Mouse (Mus musculus): ENCODE measurements at regions not wholly inside any gene's neighbourhood (a gene's known extent, or its start where the extent isn't known, plus 50 kb on each side); places are given as distances from the start of the nearest gene placed in this dataset.

DNA sequence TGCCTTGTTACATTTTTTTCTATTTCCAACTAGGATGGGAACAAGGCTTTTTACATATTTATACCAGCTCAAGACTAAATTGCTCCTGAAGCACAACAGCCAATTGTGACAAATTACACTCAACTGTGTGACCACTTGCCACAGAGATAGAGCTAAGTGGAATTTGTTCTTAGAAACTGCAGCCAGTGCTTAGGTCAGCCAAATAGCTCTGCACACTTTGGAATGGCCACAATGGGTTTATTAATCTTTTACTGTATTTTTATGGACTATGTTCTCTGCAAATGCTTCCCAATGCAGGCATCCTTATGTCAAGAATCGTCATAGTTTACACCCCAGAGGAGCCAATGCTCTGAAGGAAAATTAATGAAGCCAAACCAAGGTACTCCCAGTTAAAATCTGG, 267.7 kb upstream of the Impg1 start:
- Histone ChIP-seq H3K9ac (ENCODE audit: low read depth, low read length, severe bottlenecking) (no peak overlapping the region), H3K9me3 (ENCODE audit: control insufficient read depth, low read length) (no peaks in the 10 kb centered on the region), H3K27ac (replicated peaks; ENCODE audit: low read depth, low read length) (no peak overlapping the region), H3K27me3 (ENCODE audit: control insufficient read depth, insufficient read depth, low read length) (no peaks in the 10 kb centered on the region), H3K4me2 (replicated peaks; ENCODE audit: low read depth, low read length, severe bottlenecking) (no peak overlapping the region), H3K36me3 (ENCODE audit: control insufficient read depth, insufficient read depth, low read length) (no peaks in the 10 kb centered on the region), H3K4me3 (replicated peaks; ENCODE audit: low read length) (no peak overlapping the region), H3K4me1 (ENCODE audit: control insufficient read depth, insufficient read depth, low read length) (no peaks in the 10 kb centered on the region)
- no peak for DNase-seq (ENCODE audit: low spot score)
- TF ChIP-seq POLR2A (IDR thresholded peaks at IDR 0.05; ENCODE audit: borderline replicate concordance, extremely low read depth, insufficient read depth, insufficient read length) = no peak
- WGBS = 61% methylated on average over 1 of the region's 1 CpGs
- ATAC-seq (ENCODE audit: low FRiP score, low read depth) = no peak

DNA sequence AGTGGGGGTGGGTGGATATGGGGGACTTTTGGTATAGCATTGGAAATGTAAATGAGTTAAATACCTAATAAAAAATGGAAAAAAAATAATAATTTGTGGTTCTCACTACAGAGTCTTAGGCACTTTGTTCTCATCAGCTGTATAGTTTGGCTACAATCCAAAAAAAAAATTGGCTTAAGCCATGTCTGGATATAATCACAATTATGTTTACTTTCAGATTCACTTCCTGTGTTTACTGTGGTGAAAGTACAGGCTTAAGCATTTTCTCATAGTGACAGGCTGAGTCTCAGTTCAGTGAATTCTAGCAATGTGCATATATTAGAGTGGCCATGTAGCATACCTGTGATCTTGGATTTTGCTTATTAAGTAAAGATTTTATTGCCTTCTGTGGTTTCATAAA, 258.4 kb upstream of the Impg1 start:
- no peak overlapping the region for H3K4me2 ChIP-seq (replicated peaks; ENCODE audit: low read depth, low read length, severe bottlenecking)
- no peaks in the 10 kb centered on the region for H3K9me3 ChIP-seq (ENCODE audit: control insufficient read depth, low read length)
- ATAC-seq (ENCODE audit: low FRiP score, low read depth) (no peak), DNase-seq (ENCODE audit: low spot score) (no peak)
- H3K9ac ChIP-seq (ENCODE audit: low read depth, low read length, severe bottlenecking) = no peak overlapping the region
- no peaks in the 10 kb centered on the region for H3K4me1 ChIP-seq (ENCODE audit: control insufficient read depth, insufficient read depth, low read length)
- no peak overlapping the region for H3K27ac ChIP-seq (replicated peaks; ENCODE audit: low read depth, low read length)
- no peaks in the 10 kb centered on the region for H3K36me3 ChIP-seq (ENCODE audit: control insufficient read depth, insufficient read depth, low read length)
- H3K4me3 ChIP-seq (replicated peaks; ENCODE audit: low read length) = no peak overlapping the region
- no peak for TF ChIP-seq POLR2A (IDR thresholded peaks at IDR 0.05; ENCODE audit: borderline replicate concordance, extremely low read depth, insufficient read depth, insufficient read length)
- no peaks in the 10 kb centered on the region for H3K27me3 ChIP-seq (ENCODE audit: control insufficient read depth, insufficient read depth, low read length)

DNA sequence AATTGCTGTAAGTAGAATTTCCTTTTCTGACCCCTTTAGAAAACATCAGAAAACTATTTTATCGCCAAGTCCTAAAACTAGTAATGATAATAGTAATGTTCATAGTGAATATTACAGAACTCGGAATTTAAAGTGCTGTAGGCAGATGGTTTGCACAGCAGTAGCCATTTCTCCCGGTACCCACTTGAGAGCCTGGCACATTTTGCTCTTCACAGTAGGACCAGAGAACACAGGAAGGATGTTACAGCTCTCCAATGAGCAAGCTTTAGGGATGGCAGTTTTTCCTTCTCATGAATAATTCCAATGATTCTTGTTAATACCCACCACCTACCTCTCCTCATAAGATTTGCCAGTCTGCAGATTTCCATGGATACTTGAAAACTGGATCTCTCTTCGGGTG, 253.2 kb upstream of the Impg1 start:
- WGBS = 87% methylated on average over 4 of the region's 4 CpGs
- Histone ChIP-seq H3K27me3 (ENCODE audit: control insufficient read depth, insufficient read depth, low read length) (no peaks in the 10 kb centered on the region), H3K4me2 (replicated peaks; ENCODE audit: low read depth, low read length, severe bottlenecking) (no peak overlapping the region), H3K4me3 (replicated peaks; ENCODE audit: low read length) (no peak overlapping the region), H3K27ac (replicated peaks; ENCODE audit: low read depth, low read length) (no peak overlapping the region), H3K9me3 (ENCODE audit: control insufficient read depth, low read length) (no peaks in the 10 kb centered on the region), H3K36me3 (ENCODE audit: control insufficient read depth, insufficient read depth, low read length) (no peaks in the 10 kb centered on the region), H3K4me1 (ENCODE audit: control insufficient read depth, insufficient read depth, low read length) (no peaks in the 10 kb centered on the region), H3K9ac (ENCODE audit: low read depth, low read length, severe bottlenecking) (no peak overlapping the region)
- DNase-seq (ENCODE audit: low spot score) = no peak
- no peak for TF ChIP-seq POLR2A (IDR thresholded peaks at IDR 0.05; ENCODE audit: borderline replicate concordance, extremely low read depth, insufficient read depth, insufficient read length)
- ATAC-seq (ENCODE audit: low FRiP score, low read depth) = no peak

DNA sequence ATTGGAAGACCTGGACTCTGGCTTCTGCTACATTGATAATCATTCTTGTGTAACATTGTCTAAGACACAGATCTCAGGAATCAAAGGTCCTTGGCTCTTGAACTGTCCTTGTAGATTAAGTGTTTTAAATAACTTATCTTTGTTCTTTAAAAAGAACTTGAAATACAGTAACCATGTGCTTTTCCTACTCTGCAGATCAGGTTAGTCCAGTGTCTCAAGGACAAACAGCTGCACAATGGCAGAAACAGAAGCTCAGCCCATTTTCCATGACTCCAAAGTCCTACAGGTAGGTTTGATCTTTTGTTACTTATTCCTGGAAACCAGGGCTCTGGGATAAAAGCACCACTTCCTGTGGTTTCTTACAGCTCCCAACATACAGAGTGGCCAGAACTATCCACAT, 244.5 kb upstream of the Impg1 start:
- no peaks in the 10 kb centered on the region for H3K4me1 ChIP-seq (ENCODE audit: control insufficient read depth, insufficient read depth, low read length)
- H3K9me3 ChIP-seq (ENCODE audit: control insufficient read depth, low read length) = no peaks in the 10 kb centered on the region
- DNase-seq (ENCODE audit: low spot score) = no peak
- H3K36me3 ChIP-seq (ENCODE audit: control insufficient read depth, insufficient read depth, low read length) = no peaks in the 10 kb centered on the region
- no peak overlapping the region for H3K4me3 ChIP-seq (replicated peaks; ENCODE audit: low read length)
- H3K27me3 ChIP-seq (ENCODE audit: control insufficient read depth, insufficient read depth, low read length) = no peaks in the 10 kb centered on the region
- H3K9ac ChIP-seq (ENCODE audit: low read depth, low read length, severe bottlenecking) = no peak overlapping the region
- ATAC-seq (ENCODE audit: low FRiP score, low read depth) = no peak
- TF ChIP-seq POLR2A (IDR thresholded peaks at IDR 0.05; ENCODE audit: borderline replicate concordance, extremely low read depth, insufficient read depth, insufficient read length) = no peak
- no peak overlapping the region for H3K4me2 ChIP-seq (replicated peaks; ENCODE audit: low read depth, low read length, severe bottlenecking)
- no peak overlapping the region for H3K27ac ChIP-seq (replicated peaks; ENCODE audit: low read depth, low read length)

DNA sequence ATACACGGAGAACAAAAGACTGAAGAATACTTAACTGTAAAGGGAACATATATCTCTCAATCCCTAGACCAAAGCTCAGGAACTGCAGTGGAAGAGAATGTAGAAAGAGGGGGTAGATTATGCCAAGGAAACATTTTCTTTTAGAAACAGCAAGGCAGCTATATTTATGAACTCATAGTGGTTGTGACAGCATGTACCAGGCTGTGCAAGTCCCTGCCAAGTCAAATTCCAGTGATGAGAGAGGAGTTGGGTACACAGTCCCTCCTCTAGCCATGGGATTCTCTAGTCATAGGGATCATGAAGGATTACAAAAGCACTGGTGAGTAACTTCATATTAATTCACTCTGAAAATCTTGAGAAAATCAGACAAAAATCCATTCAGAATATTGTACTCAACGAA, 240.0 kb upstream of the Impg1 start:
- Histone ChIP-seq H3K9me3 (ENCODE audit: control insufficient read depth, low read length) (no peaks in the 10 kb centered on the region), H3K27me3 (ENCODE audit: control insufficient read depth, insufficient read depth, low read length) (no peaks in the 10 kb centered on the region), H3K36me3 (ENCODE audit: control insufficient read depth, insufficient read depth, low read length) (no peaks in the 10 kb centered on the region), H3K4me3 (replicated peaks; ENCODE audit: low read length) (no peak overlapping the region), H3K4me1 (ENCODE audit: control insufficient read depth, insufficient read depth, low read length) (no peaks in the 10 kb centered on the region), H3K9ac (ENCODE audit: low read depth, low read length, severe bottlenecking) (no peak overlapping the region), H3K4me2 (replicated peaks; ENCODE audit: low read depth, low read length, severe bottlenecking) (no peak overlapping the region), H3K27ac (replicated peaks; ENCODE audit: low read depth, low read length) (no peak overlapping the region)
- WGBS = 84% methylated on average over 2 of the region's 2 CpGs
- DNase-seq (ENCODE audit: low spot score) (no peak), ATAC-seq (ENCODE audit: low FRiP score, low read depth) (no peak)
- TF ChIP-seq POLR2A (IDR thresholded peaks at IDR 0.05; ENCODE audit: borderline replicate concordance, extremely low read depth, insufficient read depth, insufficient read length) = no peak

DNA sequence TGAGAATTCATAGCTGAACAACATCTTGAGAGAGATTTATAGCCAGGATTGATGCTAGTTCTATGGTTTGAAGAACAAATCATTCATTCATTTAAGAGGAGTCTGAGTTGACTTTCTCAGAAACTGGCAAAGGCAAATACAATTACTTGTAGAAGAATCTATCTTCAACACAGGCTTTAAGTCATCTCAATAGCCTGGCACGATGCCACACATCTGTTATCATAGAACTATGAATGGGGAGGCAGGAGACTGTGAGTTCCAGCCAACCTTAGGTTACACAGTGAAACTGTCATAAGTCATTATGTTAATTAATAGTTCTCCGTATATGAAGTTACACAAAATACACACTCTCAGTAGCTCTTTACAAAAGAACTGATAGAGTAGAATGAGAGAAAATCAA, 231.9 kb upstream of the Impg1 start:
- Histone ChIP-seq H3K36me3 (ENCODE audit: control insufficient read depth, insufficient read depth, low read length) (no peaks in the 10 kb centered on the region), H3K27me3 (ENCODE audit: control insufficient read depth, insufficient read depth, low read length) (no peaks in the 10 kb centered on the region), H3K4me3 (replicated peaks; ENCODE audit: low read length) (no peak overlapping the region), H3K27ac (replicated peaks; ENCODE audit: low read depth, low read length) (no peak overlapping the region), H3K4me1 (ENCODE audit: control insufficient read depth, insufficient read depth, low read length) (no peaks in the 10 kb centered on the region), H3K9ac (ENCODE audit: low read depth, low read length, severe bottlenecking) (no peak overlapping the region), H3K4me2 (replicated peaks; ENCODE audit: low read depth, low read length, severe bottlenecking) (no peak overlapping the region), H3K9me3 (ENCODE audit: control insufficient read depth, low read length) (no peaks in the 10 kb centered on the region)
- peak; percentile 46 for DNase-seq (ENCODE audit: low spot score)
- WGBS = 78% methylated on average over 2 of the region's 2 CpGs
- TF ChIP-seq POLR2A (IDR thresholded peaks at IDR 0.05; ENCODE audit: borderline replicate concordance, extremely low read depth, insufficient read depth, insufficient read length) = no peak
- no peak for ATAC-seq (ENCODE audit: low FRiP score, low read depth)

Data from limb, embryonic 14.5 days (tissue).